Mouse (Mus musculus): ENCODE measurements at regions not wholly inside any gene's neighbourhood (a gene's known extent, or its start where the extent isn't known, plus 50 kb on each side); places are given as distances from the start of the nearest gene placed in this dataset.

GRCm38 (mm10) chr11:19144506-19144905, 125.7 kb upstream of the Meis1 start:
- Histone ChIP-seq H3K4me2 (ENCODE audit: low read depth) (no peak overlapping the region), H3K27ac (ENCODE audit: low read depth, low read length) (no peak overlapping the region), H3K4me3 (ENCODE audit: low read depth, low read length) (no peak overlapping the region), H3K36me3 (ENCODE audit: insufficient read depth) (no peaks in the 10 kb centered on the region), H3K27me3 (ENCODE audit: insufficient read depth, low read length) (no peaks in the 10 kb centered on the region; the same call in 1 of the 2 replicates), H3K9me3 (ENCODE audit: low read length) (no peaks in the 10 kb centered on the region), H3K4me1 (ENCODE audit: insufficient read depth) (no peaks in the 10 kb centered on the region), H3K9ac (no peak overlapping the region)
- ATAC-seq (no peak), DNase-seq (no peak)
- 82% methylated on average over 6 of the region's 6 CpGs for WGBS
- TF ChIP-seq CTCF (IDR thresholded peaks at IDR 0.05; ENCODE audit: low read depth) = no peak

DNA sequence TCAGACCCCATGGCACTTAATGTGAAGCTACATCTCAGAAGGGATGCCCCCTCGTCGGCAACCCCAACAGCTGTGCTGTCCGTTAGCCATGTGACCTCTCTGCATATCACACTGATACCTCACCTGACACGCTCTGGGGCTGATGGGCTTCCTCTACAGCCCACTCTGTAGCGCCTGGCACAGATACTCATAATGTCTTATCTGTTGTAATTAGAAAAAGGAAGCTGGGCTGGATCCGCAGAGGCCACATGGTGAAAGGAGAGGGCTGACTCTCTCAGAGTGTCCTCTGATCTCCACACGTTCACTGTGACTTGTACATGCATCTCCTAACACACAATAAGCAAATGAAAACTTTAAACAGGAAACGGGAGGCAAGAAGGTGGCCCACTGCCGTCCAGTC, 126.5 kb upstream of the Meis1 start:
- ATAC-seq = no peak
- 92% methylated on average over 9 of the region's 9 CpGs for WGBS
- no peak for DNase-seq
- Histone ChIP-seq H3K9ac (no peak overlapping the region), H3K27me3 (ENCODE audit: insufficient read depth, low read length) (no peaks in the 10 kb centered on the region; the same call in 1 of the 2 replicates), H3K36me3 (ENCODE audit: insufficient read depth) (no peaks in the 10 kb centered on the region), H3K9me3 (ENCODE audit: low read length) (no peaks in the 10 kb centered on the region), H3K27ac (ENCODE audit: low read depth, low read length) (no peak overlapping the region), H3K4me1 (ENCODE audit: insufficient read depth) (no peaks in the 10 kb centered on the region), H3K4me2 (ENCODE audit: low read depth) (no peak overlapping the region), H3K4me3 (ENCODE audit: low read depth, low read length) (no peak overlapping the region)
- TF ChIP-seq CTCF (IDR thresholded peaks at IDR 0.05; ENCODE audit: low read depth) = no peak

DNA sequence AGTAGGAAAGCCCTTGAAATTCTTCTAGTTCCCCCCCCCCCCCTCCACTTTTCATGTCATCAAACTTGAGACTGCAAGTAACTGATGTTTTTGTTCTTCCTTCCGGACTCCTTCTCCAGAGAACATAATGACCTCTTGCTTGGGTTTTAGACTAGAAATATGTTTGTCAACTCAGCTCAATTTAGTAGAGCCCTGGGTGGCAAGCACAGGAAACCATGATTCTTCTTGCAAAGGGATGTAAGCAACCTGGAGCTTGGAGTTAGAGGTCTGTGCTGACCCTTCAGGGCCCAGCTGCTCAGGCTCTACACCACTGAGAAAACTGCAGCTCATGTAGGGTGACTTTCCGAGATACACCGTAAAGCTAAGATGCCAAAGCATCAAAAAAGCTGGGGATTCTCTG, 127.2 kb upstream of the Meis1 start:
- no peak overlapping the region for H3K27ac ChIP-seq (ENCODE audit: low read depth, low read length)
- ATAC-seq (no peak), DNase-seq (no peak)
- no peak overlapping the region for H3K4me2 ChIP-seq (ENCODE audit: low read depth)
- H3K36me3 ChIP-seq (ENCODE audit: insufficient read depth) = no peaks in the 10 kb centered on the region
- no peaks in the 10 kb centered on the region; the same call in 1 of the 2 replicates for H3K27me3 ChIP-seq (ENCODE audit: insufficient read depth, low read length)
- no peak overlapping the region for H3K9ac ChIP-seq
- no peak for TF ChIP-seq CTCF (IDR thresholded peaks at IDR 0.05; ENCODE audit: low read depth)
- no peaks in the 10 kb centered on the region for H3K9me3 ChIP-seq (ENCODE audit: low read length)
- 82% methylated on average over 3 of the region's 3 CpGs for WGBS
- H3K4me1 ChIP-seq (ENCODE audit: insufficient read depth) = no peaks in the 10 kb centered on the region
- H3K4me3 ChIP-seq (ENCODE audit: low read depth, low read length) = no peak overlapping the region

GRCm38 (mm10) chr11:19151026-19151425, 132.2 kb upstream of the Meis1 start:
- H3K36me3 ChIP-seq (ENCODE audit: insufficient read depth) = no peaks in the 10 kb centered on the region

DNA sequence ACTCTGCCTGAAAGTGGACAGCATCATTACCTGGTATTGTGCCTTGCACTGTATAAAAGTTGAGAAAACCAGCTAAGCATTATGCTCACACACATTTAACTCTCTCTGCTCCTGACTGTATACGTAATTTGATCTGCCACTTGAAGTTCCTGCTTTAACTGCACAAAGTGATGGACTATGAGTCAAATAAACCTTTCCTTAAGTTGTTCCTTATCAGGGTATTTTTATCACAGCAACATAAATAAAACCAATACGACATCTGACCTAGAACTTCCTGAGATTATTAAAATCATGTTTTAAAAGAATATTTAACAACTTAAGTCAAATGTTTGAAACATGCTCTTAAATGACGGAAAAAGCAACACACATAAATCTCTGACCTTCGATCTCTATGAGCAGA, 134.9 kb upstream of the Meis1 start:
- Histone ChIP-seq H3K4me1 (ENCODE audit: insufficient read depth) (no peaks in the 10 kb centered on the region), H3K9me3 (ENCODE audit: low read length) (no peaks in the 10 kb centered on the region), H3K27me3 (ENCODE audit: insufficient read depth, low read length) (no peaks in the 10 kb centered on the region), H3K4me2 (ENCODE audit: low read depth) (no peak overlapping the region), H3K27ac (ENCODE audit: low read depth, low read length) (no peak overlapping the region), H3K4me3 (ENCODE audit: low read depth, low read length) (no peak overlapping the region), H3K9ac (no peak overlapping the region), H3K36me3 (ENCODE audit: insufficient read depth) (no peaks in the 10 kb centered on the region)
- no peak for TF ChIP-seq CTCF (IDR thresholded peaks at IDR 0.05; ENCODE audit: low read depth)
- DNase-seq = no peak
- no peak for ATAC-seq
- WGBS = 88% methylated on average over 4 of the region's 4 CpGs

More at GRCm38 (mm10) chr11:19151026-19151425, 132.2 kb upstream of the Meis1 start:
- Histone ChIP-seq H3K9me3 (ENCODE audit: low read length) (no peaks in the 10 kb centered on the region), H3K4me2 (ENCODE audit: low read depth) (no peak overlapping the region), H3K27ac (ENCODE audit: low read depth, low read length) (no peak overlapping the region), H3K9ac (no peak overlapping the region), H3K4me1 (ENCODE audit: insufficient read depth) (no peaks in the 10 kb centered on the region), H3K27me3 (ENCODE audit: insufficient read depth, low read length) (no peaks in the 10 kb centered on the region), H3K4me3 (ENCODE audit: low read depth, low read length) (no peak overlapping the region)
- WGBS = 46% methylated on average over 3 of the region's 3 CpGs
- TF ChIP-seq CTCF (IDR thresholded peaks at IDR 0.05; ENCODE audit: low read depth) = no peak
- ATAC-seq (no peak), DNase-seq (no peak)

GRCm38 (mm10) chr11:19154813-19155616, 136.2 kb upstream of the Meis1 start:
- Histone ChIP-seq H3K4me1 (ENCODE audit: insufficient read depth) (no peaks in the 10 kb centered on the region), H3K9me3 (ENCODE audit: low read length) (no peaks in the 10 kb centered on the region), H3K27me3 (ENCODE audit: insufficient read depth, low read length) (no peaks in the 10 kb centered on the region), H3K9ac (no peak overlapping the region), H3K27ac (ENCODE audit: low read depth, low read length) (no peak overlapping the region), H3K4me3 (ENCODE audit: low read depth, low read length) (no peak overlapping the region), H3K36me3 (ENCODE audit: insufficient read depth) (no peaks in the 10 kb centered on the region), H3K4me2 (ENCODE audit: low read depth) (no peak overlapping the region)
- TF ChIP-seq CTCF (IDR thresholded peaks at IDR 0.05; ENCODE audit: low read depth) = no peak
- 92% methylated on average over 4 of the region's 4 CpGs for WGBS
- DNase-seq (no peak), ATAC-seq (no peak)

DNA sequence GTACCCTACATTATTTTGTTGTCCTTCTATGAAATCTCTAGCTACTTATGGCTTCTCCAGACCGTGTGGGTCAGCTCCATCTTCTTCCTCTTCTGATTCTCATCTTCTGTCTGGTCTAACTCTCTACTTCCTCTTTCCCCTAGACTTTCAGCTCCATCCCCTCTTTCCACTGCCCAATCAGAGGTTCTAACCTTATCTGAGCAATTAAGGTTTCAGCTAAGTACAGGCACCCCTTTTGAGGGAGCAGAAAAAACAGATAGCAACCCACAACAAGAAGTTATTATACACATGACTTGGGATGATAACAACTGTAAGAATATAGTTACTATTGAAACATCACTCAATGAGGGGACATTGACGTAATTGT, 136.8 kb upstream of the Meis1 start:
- TF ChIP-seq CTCF (IDR thresholded peaks at IDR 0.05; ENCODE audit: low read depth) = no peak

More for the DNA sequence above, 136.8 kb upstream of the Meis1 start:
- Histone ChIP-seq H3K4me1 (ENCODE audit: insufficient read depth) (no peaks in the 10 kb centered on the region), H3K9me3 (ENCODE audit: low read length) (no peaks in the 10 kb centered on the region), H3K27ac (ENCODE audit: low read depth, low read length) (no peak overlapping the region), H3K9ac (no peak overlapping the region), H3K36me3 (ENCODE audit: insufficient read depth) (no peaks in the 10 kb centered on the region), H3K4me2 (ENCODE audit: low read depth) (no peak overlapping the region), H3K27me3 (ENCODE audit: insufficient read depth, low read length) (no peaks in the 10 kb centered on the region), H3K4me3 (ENCODE audit: low read depth, low read length) (no peak overlapping the region)
- WGBS = 88% methylated on average over 2 of the region's 2 CpGs
- no peak for ATAC-seq
- no peak for DNase-seq
